Mouse (Mus musculus) urinary bladder, adult 2 months (tissue): ENCODE results near the gene Gm26657. TPM values are rescaled to one million over a fixed set of nuclear protein-coding genes. Genes with fewer than 3 reads are reported as not detected.

Source experiments
- DNase-seq: peaks from one replicate; pipeline ENCODE4 v3.0.0; 2022; ENCODE audit warnings: low spot score
- polyA plus RNA-seq: library from polyadenylated mRNA; depleted of rRNA; stranded (reverse); fragments of >200 nt; gene quantifications from 2 replicates; pipeline ENCODE4 v1.2.3, GENCODE M21; 2012; rRNA removed

The Gm26657 gene
- polyA plus RNA-seq, 1 experiment = not detected

GRCm38 (mm10) chr4:56757693-56758092 lies 17.8 kb downstream of the Gm26657 start:
- DNase-seq = no peak

- DNase-seq = no peak
Measured at GRCm38 (mm10) chr4:56767861-56768284, 28.0 kb downstream of the Gm26657 start.

GRCm38 (mm10) chr4:56768913-56769312 lies 29.0 kb downstream of the Gm26657 start:
- DNase-seq = no peak

GRCm38 (mm10) chr4:56771065-56771464 lies 31.2 kb downstream of the Gm26657 start:
- DNase-seq = no peak

Other genes starting within 250 kb of the Gm26657 start
- gene Actl7b, start 1.4 kb downstream of the Gm26657 start, polyA plus RNA-seq = 0.06 TPM in 1 of 2 replicates, not detected in the other
- not detected in 2 replicates for gene Actl7a, start 3.3 kb downstream of the Gm26657 start, polyA plus RNA-seq
- 23.2 and 23.4 TPM in 2 replicates for gene Elp1, start 62.3 kb downstream of the Gm26657 start, polyA plus RNA-seq
- gene Fam206a, start 62.3 kb downstream of the Gm26657 start, polyA plus RNA-seq = 4.9 and 7.1 TPM in 2 replicates
- 57.8 and 69.1 TPM in 2 replicates for gene Ctnnal1, start 125.1 kb downstream of the Gm26657 start, polyA plus RNA-seq
- gene Tmem245, start 207.4 kb downstream of the Gm26657 start, polyA plus RNA-seq = 16.4 and 17.0 TPM in 2 replicates